Mouse (Mus musculus) forebrain, embryonic 11.5 days (tissue): ENCODE measurements around the gene Gpr68. TPM values are rescaled to one million over a fixed set of nuclear protein-coding genes. Genes with fewer than 3 reads are reported as not detected.

Experiments used
- ATAC-seq: fragments of 200-750 bp; cut with Nextera tagmentation; replicated peaks from 2 replicates; pipeline ENCODE4 v1.8.0; 2017; ENCODE audit warnings: moderate TSS enrichment; ENCODE audit not compliant: low FRiP score
- DNase-seq: peaks from one replicate; pipeline ENCODE4 v3.0.0-alpha.2; 2017; ENCODE audit warnings: low spot score
- H3K27ac ChIP-seq: fragments of 300-500 bp; sonication (generic); 2 replicates; pipeline ENCODE4 v1.5.1; 2014; ENCODE audit warnings: low read depth, low read length
- H3K27me3 ChIP-seq: fragments of 300-500 bp; sonication (generic); 2 replicates; pipeline ENCODE4 v1.6.1; 2014; ENCODE audit warnings: mild to moderate bottlenecking, low read length, mixed read lengths; ENCODE audit not compliant: control insufficient read depth, insufficient read depth
- H3K36me3 ChIP-seq: fragments of 300-500 bp; sonication (generic); 2 replicates; pipeline ENCODE4 v1.6.1; 2014; ENCODE audit warnings: mild to moderate bottlenecking, low read length, moderate library complexity, mixed read lengths; ENCODE audit not compliant: control insufficient read depth, insufficient read depth
- H3K4me1 ChIP-seq: fragments of 300-500 bp; sonication (generic); replicated peaks from 2 replicates; pipeline ENCODE4 v1.6.1; 2014; ENCODE audit warnings: low read length, mixed read lengths; ENCODE audit not compliant: control insufficient read depth, insufficient read depth
- H3K4me2 ChIP-seq: fragments of 300-500 bp; sonication (generic); 2 replicates; pipeline ENCODE4 v1.6.1; 2014; ENCODE audit warnings: low read depth, mild to moderate bottlenecking, low read length, moderate library complexity, mixed read lengths; ENCODE audit not compliant: severe bottlenecking
- H3K4me3 ChIP-seq: fragments of 300-500 bp; sonication (generic); 2 replicates; pipeline ENCODE4 v1.5.1; 2014; ENCODE audit warnings: low read depth, low read length
- H3K9ac ChIP-seq: fragments of 300-500 bp; sonication (generic); 2 replicates; pipeline ENCODE4 v1.6.1; 2014; ENCODE audit warnings: low read length
- H3K9me3 ChIP-seq: fragments of 300-500 bp; sonication (generic); 2 replicates; pipeline ENCODE4 v1.6.1; 2016; ENCODE audit warnings: low read length, mixed read lengths; ENCODE audit not compliant: control insufficient read depth
- WGBS: fragments of 180-500 bp; shearing (Covaris S2); extraction: QIAGEN DNeasy Blood & Tissue Kit; methylation state at CpG from one replicate; pipeline ENCODE4 v1.1.7; 2014; 5-methylcytosine and 5-hydroxymethylcytosine counted together
- polyA plus RNA-seq: library from polyadenylated mRNA; unstranded; fragments of >200 nt; fragmentation: Nextera tagmentation; extraction: Ambion mirVana; gene quantifications from 2 replicates; pipeline ENCODE4 v1.2.1, GENCODE M21; 2014

Gene Gpr68
- polyA plus RNA-seq, 1 experiment from 2014 or later, result 0.13 TPM

GRCm38 (mm10) chr12:100857791-100858190 is 50.2 kb downstream of the Gpr68 start:
- ATAC-seq (no peak), DNase-seq (no peak)
- H3K4me3 ChIP-seq, result no peak overlapping the region
- no peaks in the 10 kb centered on the region for H3K9me3 ChIP-seq
- no peak overlapping the region for H3K27ac ChIP-seq
- H3K27me3 ChIP-seq, result no peaks in the 10 kb centered on the region
- no peak overlapping the region for H3K4me2 ChIP-seq
- H3K9ac ChIP-seq, result no peak overlapping the region
- H3K36me3 ChIP-seq, result no peaks in the 10 kb centered on the region
- WGBS, result 77% methylated on average over 7 of the region's 7 CpGs
- no peaks in the 10 kb centered on the region for H3K4me1 ChIP-seq

GRCm38 (mm10) chr12:100856337-100856736 is 51.7 kb downstream of the Gpr68 start:
- Histone ChIP-seq H3K27me3 (no peaks in the 10 kb centered on the region), H3K4me2 (no peak overlapping the region), H3K4me3 (no peak overlapping the region), H3K9ac (no peak overlapping the region), H3K27ac (no peak overlapping the region), H3K9me3 (no peaks in the 10 kb centered on the region), H3K4me1 (no peaks in the 10 kb centered on the region), H3K36me3 (no peaks in the 10 kb centered on the region)
- ATAC-seq, result no peak
- 86% methylated on average over 2 of the region's 2 CpGs for WGBS
- no peak for DNase-seq

- Histone ChIP-seq H3K9me3 (no peaks in the 10 kb centered on the region), H3K36me3 (no peaks in the 10 kb centered on the region), H3K4me1 (no peaks in the 10 kb centered on the region), H3K4me3 (no peak overlapping the region), H3K27me3 (no peaks in the 10 kb centered on the region), H3K27ac (no peak overlapping the region), H3K9ac (no peak overlapping the region), H3K4me2 (no peak overlapping the region)
- 86% methylated on average over 3 of the region's 3 CpGs for WGBS
- ATAC-seq (no peak), DNase-seq (no peak)
Observed at GRCm38 (mm10) chr12:100852370-100852769, 55.6 kb downstream of the Gpr68 start.

- ATAC-seq, result peak; percentile 87
- Histone ChIP-seq H3K4me1 (no peaks in the 10 kb centered on the region), H3K4me3 (no peak overlapping the region), H3K36me3 (no peaks in the 10 kb centered on the region), H3K27me3 (no peaks in the 10 kb centered on the region), H3K4me2 (no peak overlapping the region), H3K9me3 (no peaks in the 10 kb centered on the region), H3K27ac (no peak overlapping the region), H3K9ac (no peak overlapping the region)
- 80% methylated on average over 7 of the region's 7 CpGs for WGBS
- DNase-seq, result no peak
Observed at GRCm38 (mm10) chr12:100849421-100850138, 58.4 kb downstream of the Gpr68 start.

- DNase-seq (no peak), ATAC-seq (no peak)
- Histone ChIP-seq H3K4me2 (no peak overlapping the region), H3K4me1 (no peaks in the 10 kb centered on the region), H3K9ac (no peak overlapping the region), H3K27me3 (no peaks in the 10 kb centered on the region), H3K4me3 (no peak overlapping the region), H3K9me3 (no peaks in the 10 kb centered on the region), H3K27ac (no peak overlapping the region), H3K36me3 (no peaks in the 10 kb centered on the region)
- WGBS, result 89% methylated on average over 11 of the region's 11 CpGs
Observed at GRCm38 (mm10) chr12:100847437-100848080, 60.4 kb downstream of the Gpr68 start.

GRCm38 (mm10) chr12:100846566-100846965 is 61.4 kb downstream of the Gpr68 start:
- Histone ChIP-seq H3K4me3 (no peak overlapping the region), H3K27ac (no peak overlapping the region), H3K4me2 (no peak overlapping the region), H3K27me3 (no peaks in the 10 kb centered on the region), H3K9ac (no peak overlapping the region), H3K9me3 (no peaks in the 10 kb centered on the region), H3K4me1 (no peaks in the 10 kb centered on the region), H3K36me3 (no peaks in the 10 kb centered on the region)
- WGBS, result 27% methylated on average over 1 of the region's 1 CpGs
- DNase-seq (peak; percentile 34), ATAC-seq (no peak)

GRCm38 (mm10) chr12:100845829-100846228 is 62.2 kb downstream of the Gpr68 start:
- WGBS, result 31% methylated on average over 2 of the region's 2 CpGs
- Histone ChIP-seq H3K4me3 (no peak overlapping the region), H3K36me3 (no peaks in the 10 kb centered on the region), H3K9me3 (no peaks in the 10 kb centered on the region), H3K9ac (no peak overlapping the region), H3K4me1 (no peaks in the 10 kb centered on the region), H3K27ac (no peak overlapping the region), H3K4me2 (no peak overlapping the region), H3K27me3 (no peaks in the 10 kb centered on the region)
- ATAC-seq (no peak), DNase-seq (no peak)

GRCm38 (mm10) chr12:100844546-100844945 is 63.5 kb downstream of the Gpr68 start:
- 83% methylated on average over 7 of the region's 7 CpGs for WGBS

GRCm38 (mm10) chr12:100843171-100843570 is 64.8 kb downstream of the Gpr68 start:
- H3K36me3 ChIP-seq, result no peaks in the 10 kb centered on the region
- no peaks in the 10 kb centered on the region for H3K9me3 ChIP-seq
- no peak overlapping the region for H3K4me3 ChIP-seq
- no peak overlapping the region for H3K4me2 ChIP-seq
- no peaks in the 10 kb centered on the region for H3K4me1 ChIP-seq
- no peaks in the 10 kb centered on the region for H3K27me3 ChIP-seq
- ATAC-seq (no peak), DNase-seq (no peak)
- H3K9ac ChIP-seq, result no peak overlapping the region
- no peak overlapping the region for H3K27ac ChIP-seq
- 86% methylated on average over 4 of the region's 4 CpGs for WGBS

More at GRCm38 (mm10) chr12:100844546-100844945, 63.5 kb downstream of the Gpr68 start:
- H3K4me1 ChIP-seq, result no peaks in the 10 kb centered on the region
- H3K27ac ChIP-seq, result no peak overlapping the region
- H3K4me2 ChIP-seq, result no peak overlapping the region
- no peak overlapping the region for H3K9ac ChIP-seq
- no peak overlapping the region for H3K4me3 ChIP-seq
- no peak for ATAC-seq
- no peaks in the 10 kb centered on the region for H3K9me3 ChIP-seq
- H3K27me3 ChIP-seq, result no peaks in the 10 kb centered on the region
- DNase-seq, result peak; percentile 44
- no peaks in the 10 kb centered on the region for H3K36me3 ChIP-seq
